Mouse (Mus musculus) layer of hippocampus, adult 18-20 months (tissue): ENCODE results near the gene Rab36. TPM values are rescaled to one million over a fixed set of nuclear protein-coding genes. Genes with fewer than 3 reads are reported as not detected.
"Not testable (repeated sequence)": the region's sequence is repeated elsewhere in the genome, so short reads cannot be mapped to it uniquely, and the experiment has no call there.

Experiments used
- DNase-seq, 2 experiments: peaks; one replicate each; pipeline ENCODE4 v3.0.0; 2022; ENCODE audit warnings: low spot score in 2 of 2
- long read RNA-seq: library from polyadenylated mRNA; stranded (forward); transcript quantifications from one replicate; pipeline ENCODE4 v2.0.0, GENCODE M21; 2021
- total RNA-seq, 2 experiments: library from RNA; stranded (reverse); gene quantifications; 2 replicates each; pipeline ENCODE4 v1.2.3; 2021

Rab36 gene
- total RNA-seq: 10 to 100 TPM; 28.6 to 30.5 TPM
- long read RNA-seq, transcript Rab36-209 (11 exons, 2,620 nt): major isoform, 7 of 27 reads
- long read RNA-seq, partial matches to known transcripts: 5 of 27 reads
- long read RNA-seq, other reads (novel, unspliced or antisense): 15 of 27 reads

DNA sequence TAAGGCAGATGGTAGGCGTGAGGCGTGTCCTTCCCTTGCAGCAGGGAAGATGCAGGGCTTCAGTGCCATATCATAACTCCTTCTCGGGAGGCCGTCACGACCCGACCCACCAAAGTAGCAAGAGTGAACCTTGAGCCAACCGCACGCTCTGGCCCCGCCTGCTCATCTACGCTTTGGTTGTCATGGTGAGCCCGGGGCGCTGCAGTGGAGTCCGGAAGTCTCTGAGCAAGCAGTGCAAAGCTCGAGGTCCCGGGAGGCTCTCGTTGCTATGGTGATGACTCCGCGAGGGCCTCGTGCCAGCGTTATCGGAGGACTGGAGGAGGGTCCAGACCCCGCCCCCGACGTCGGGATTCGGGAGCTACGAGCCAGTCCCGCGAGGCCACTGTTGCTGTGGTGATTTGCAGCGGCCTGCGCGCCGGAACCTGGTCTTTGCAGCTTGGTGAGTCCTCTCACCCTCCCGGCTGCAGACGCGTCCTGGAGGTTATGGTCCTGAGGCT is at the start of gene Rab36:
Gene Rab36, plus strand, starts transcription at position 176 of the 497 bp plus-strand sequence.
- peak; percentile 90 to 95 for DNase-seq

DNA sequence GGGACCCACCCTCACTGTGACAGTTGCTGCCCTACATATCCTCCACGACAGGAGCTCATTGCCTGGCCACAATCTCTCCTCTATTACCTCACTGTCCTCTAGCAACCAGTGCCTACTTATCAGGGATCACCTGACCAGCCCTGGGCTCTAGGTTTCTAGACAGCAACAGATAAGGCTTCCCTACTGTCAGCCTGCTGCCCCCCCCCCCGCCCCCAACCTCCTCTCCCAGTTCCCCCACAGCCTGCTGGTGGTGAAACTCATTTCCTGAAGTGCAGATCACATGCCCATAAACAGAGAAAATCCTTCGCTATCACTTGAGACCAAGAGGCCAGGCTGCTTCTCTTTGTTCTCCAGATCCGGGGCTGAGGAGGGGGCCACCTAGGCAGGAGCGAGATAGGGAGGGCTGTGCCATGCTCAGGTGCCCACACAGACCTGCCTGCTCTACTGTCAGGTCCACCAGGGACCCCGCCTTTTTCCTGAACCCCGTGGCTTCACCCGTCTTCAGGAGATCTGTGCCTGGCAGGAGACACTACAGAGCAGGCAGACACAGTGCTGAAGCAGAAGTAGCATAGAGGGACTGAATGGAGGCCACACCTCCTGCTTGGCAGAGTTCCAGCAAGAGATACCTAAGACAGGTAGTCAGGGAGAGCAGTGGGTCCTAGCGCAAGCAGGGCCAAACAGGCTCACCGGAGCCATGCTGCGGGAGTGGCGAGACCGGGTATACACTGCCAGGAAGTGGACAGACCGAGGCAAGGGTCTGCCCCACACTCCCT is 49.0 kb upstream of the Rab36 start:
- DNase-seq: no peak

DNA sequence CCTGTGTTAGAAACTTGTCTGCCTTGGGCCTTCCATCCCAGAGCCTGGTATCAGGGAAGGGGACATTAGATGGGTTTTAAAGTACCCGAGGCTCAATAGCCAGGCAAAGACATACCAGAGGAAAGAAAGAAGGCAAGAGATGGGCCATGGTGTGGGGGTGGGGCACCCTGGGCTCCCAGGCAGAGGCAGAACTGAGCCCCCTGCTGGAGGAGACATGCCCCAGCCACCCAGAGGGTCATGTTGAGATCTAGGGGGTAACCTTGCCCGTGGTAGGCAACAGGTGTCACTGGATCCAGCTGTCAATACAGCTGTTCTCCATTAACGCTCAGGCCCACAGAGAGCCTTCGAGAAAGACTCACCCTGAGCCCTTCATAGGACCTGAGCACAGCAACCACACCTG is 47.0 kb upstream of the Rab36 start:
- DNase-seq: no peak

DNA sequence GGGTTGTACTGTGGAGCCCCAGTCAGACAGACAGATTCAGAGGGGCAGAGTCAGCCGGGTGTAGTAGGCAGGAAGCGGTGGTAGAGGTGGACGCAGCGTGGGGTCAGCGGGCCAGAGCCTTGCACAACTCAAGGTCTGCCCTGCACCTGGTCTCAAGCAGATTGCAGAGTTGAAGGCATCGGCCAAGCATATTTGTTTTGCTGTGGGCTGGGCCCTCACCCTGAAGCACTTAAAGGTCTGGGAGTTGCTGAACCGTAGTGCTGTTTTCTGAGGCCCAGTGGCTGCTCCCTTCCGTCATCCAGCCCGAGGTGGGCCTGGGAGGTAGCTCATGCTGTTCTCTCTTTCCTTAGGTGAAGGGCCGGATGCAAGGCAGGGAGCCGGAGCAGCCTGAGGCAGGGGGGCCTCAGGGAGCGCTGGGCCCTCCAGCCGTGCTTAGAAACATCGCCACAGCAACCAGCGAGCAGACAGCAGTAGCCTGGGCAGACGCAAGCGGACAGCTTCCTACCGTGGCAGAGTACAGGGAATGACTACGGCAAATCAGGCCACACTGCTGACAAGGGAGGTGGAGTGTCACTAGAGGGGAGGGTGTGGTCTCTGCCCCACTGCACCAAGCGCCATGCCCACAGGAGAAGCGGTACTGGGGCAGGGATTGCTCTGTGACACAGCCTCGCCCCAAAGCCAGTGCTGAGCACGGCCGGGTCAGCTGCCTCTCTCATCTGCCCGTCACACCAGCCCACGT is 46.1 kb upstream of the Rab36 start:
- no peak for DNase-seq

DNA sequence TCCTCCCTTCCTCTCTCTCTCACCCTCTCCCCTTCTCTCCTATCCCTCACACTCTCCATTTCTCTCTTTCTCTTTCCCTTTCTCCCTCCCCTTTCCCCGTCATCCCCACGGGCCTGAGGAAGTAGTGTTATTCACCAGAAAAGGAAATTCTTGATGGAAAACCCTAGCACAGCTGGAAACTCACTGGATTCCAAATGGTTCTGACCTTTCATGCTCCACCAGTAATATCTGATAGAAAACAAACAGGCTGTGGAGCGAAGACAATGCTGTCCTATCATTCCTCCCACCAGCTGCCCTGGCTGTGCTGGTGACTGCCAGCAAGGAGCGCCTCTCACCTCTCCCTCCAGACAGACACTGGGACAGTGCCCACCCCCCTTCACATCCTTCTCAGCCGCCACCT is 42.0 kb upstream of the Rab36 start:
- DNase-seq: no peak

DNA sequence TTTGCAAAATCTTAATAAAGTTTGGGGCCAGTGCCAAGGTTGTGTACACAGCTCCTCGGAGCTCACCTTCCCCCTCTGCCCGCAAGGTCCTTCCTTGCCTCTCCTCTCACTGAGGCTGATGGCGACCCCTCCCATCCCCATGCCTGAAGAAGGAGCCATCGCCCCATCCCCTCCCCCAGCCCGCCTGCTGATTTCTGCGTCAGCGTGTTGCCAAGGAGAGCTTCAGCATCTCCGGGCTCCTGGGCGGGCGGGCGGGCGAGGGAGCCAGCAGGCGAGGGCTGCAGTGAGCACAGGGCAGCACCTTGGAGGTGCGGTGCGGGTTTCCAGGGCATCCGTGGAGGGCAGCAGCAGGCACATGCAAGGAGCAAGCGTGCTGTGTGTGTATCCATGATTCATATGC is 41.5 kb upstream of the Rab36 start:
- no peak for DNase-seq

DNA sequence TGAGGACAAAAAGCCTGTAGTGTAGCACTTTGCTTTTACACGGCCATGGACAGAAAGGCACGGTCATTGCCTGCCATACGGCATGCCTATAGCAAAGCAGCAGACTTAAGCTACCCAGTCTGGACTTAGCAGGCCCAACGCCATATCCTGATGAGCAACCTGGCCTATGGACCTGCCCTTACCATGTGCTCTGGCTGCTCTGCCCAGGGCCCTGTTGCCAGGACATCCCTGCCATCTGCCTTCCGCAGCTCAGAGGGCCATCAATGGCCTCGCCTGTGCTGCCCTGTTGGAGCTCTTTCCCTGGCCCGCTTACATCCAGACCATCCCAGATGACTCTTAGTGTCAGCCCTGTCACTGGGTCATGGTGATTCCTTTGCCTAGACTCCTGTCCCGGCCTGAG is 35.5 kb upstream of the Rab36 start:
- no peak for DNase-seq

DNA sequence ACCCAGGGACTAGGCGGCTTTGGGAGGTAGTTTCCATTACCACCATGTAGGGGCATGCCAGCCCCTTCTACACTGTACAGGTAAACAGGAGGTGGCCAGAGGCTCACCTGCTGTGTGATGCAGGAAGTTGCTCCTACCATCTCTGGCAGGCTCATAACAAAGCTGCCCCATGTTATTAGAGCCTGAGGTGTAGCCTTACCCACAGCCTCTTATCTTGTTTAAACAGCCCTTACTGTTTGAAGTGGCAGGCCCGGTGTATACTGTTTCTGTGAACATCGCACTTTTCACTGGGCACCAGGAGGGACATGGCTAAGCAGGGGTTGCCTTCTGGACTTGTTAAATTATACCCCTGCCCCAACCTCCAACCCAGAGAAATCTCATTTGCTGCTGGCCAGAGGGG is 32.8 kb upstream of the Rab36 start:
- no peak for DNase-seq

DNA sequence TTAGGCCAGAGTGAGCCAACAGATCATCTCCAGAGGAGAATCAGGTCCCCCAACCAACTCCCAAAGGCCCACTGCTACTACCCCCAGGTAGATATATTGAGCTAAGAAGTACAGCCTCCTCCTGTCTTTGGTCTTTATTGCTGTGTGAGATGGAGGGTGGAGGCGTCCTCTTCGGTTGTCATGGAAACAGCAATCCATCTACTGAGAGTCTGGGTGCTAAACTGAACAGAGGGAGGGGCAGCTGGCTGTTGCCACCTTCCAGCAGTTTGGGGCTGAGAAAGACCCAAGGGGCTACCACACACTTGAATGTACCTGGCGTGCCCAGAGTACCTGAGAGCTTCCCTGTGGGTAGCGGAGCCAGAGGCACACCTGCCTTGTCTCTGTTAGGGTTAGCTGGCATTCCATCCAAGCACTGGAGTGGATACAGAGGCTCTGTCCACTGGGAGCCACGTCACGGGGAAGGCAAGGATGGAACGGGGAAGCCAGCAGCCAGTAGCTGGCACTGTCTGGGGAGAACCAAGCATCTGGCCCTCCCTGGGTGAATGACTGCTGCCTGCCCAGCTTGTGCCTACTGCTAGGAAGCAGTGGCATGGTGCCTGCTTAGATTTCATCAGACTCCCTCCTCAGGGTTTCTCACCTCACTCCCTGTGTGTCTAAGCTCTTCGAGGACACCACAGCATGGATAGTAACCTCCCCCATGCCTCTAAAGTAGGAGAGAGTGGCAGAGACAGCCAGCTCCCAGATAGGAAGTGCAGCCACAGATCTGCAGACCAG is 29.8 kb upstream of the Rab36 start:
- peak; percentile 26 to 63 for DNase-seq

DNA sequence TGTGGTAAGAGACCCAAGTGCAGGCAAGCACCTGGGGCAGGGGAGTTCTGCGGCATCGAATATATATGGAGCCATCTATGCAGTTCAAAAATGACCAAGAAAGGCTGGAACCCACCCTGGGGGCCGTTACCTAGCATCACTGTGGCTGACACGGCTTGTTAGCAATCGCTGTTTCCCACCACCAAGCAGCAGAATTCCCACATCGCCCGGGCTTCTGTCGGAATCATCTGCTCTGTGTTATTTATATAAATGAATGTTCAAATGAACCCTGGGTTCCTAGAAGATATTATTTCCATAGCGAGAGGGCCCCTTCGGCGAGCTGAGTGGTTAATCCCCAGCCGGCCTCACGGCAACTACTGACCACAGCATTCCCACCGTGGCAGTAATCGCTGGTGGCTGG is 26.2 kb upstream of the Rab36 start:
- peak in 1 of 2 experiments; percentile 74 for DNase-seq

DNA sequence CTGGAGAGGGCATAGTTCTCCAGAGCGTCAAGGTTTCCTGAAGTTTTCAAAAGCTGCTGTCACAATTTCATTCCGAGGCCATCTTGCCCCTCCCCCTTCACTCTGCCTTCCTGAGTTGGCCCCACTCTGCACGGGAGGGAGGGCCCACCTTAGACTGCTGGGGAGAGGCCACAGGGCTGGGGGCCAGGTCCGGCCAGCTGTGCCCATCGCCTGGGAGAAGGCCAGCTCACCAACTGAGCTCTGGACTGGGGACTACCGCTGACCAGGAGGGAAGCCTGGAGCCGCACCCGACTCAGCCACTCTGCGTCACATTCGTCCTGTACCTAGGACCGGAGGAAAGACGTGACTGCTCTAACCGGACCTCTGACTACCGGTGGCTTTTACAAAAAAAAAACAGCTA is 21.4 kb upstream of the Rab36 start:
- no peak for DNase-seq

DNA sequence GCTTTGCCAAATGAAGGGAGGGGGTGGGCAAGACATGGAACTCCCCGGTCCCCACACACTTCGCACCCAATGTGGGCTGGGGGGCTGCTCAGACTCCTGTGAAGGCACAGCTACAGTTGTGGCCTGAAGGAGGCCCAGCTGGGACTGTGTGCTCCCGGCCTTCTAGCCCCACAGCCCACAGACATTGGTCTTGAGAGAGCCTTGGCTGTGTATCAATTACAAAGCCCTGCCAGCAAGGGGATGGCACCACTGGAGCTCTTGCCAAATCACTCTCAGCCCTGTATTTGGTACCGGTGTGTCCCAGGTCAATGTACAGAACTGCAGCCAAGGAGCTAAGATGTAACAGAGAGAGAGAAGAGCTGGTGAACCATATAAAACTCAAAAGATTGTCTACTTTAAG is 20.4 kb upstream of the Rab36 start:
- no peak for DNase-seq

DNA sequence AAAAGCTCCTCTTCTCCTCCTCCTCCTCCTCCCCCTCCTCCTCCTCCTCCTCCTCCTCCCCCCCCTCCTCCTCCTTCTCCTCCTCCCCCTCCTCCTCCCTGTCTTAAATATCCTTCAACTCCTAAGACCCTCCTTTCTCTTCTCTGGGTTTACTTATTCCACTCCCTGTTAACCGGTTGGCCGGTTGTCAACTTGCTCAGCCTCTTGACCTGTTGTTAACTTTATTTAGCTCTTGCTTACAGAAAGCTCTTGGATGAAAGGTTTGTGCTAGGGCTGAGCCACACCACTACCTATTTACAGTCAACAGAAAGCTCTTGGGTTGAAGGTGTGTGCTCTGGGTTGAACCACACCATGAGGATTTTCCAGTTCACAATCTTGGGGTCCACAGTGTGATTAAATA is 16.6 kb upstream of the Rab36 start:
- no peak for DNase-seq

DNA sequence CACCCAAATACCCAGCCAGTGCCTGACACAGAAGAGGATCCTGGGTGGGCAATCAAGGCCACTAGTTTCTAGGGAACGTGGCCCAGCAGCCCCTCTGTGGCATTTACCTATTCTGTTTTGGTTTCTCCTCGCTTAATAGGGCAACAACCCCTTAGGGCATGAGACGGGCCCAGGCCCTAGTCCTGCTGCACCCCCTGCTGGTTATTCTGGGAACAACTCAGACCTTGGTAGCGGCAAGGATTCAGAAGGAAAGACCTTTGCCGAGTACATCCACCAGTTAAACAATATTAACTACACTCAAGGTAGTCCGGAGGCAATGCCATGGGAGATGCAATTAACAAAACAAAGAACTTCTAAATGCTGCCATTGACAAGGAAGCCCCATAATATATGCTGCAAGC is 15.7 kb upstream of the Rab36 start:
- DNase-seq: peak; percentile 74 to 88

DNA sequence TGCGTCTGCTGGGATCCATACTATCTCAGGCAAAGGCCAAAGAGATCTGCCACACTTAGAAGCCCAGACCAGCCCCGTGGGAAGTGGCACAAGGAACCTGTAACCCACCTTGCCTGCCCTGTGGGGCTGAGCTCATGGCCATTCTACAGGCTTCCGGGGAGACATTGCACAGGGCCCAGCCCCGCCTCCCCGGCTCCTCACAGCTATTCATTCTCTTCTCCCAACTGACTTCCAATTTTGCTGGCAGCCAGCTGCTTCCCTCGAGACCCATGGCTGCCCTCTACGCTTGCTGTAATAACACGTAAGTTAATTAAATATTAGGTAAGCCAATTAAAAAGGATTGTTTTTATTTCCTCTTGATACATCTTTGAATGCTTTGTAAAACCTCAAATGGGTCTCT is 10.4 kb upstream of the Rab36 start:
- no peak for DNase-seq

DNA sequence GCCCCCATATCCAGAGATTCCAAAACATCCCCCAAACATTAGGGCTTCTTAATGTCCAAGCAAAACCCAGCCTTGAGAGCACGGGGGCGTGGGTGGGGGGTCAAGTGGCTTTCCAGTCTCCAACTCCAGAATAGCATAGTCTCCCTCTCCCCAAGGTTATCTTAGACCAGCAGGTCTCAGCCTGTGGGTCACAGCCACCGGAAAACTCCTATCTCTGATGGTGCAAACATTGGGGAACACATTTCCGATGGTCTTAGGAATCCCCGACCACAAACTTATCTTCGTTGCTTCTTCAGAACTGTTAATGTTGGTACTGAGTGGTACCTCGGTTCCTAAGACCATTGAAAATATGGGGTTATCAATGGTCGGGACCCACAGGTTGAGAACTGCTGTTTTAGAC is 8.1 kb upstream of the Rab36 start:
- DNase-seq: no peak

DNA sequence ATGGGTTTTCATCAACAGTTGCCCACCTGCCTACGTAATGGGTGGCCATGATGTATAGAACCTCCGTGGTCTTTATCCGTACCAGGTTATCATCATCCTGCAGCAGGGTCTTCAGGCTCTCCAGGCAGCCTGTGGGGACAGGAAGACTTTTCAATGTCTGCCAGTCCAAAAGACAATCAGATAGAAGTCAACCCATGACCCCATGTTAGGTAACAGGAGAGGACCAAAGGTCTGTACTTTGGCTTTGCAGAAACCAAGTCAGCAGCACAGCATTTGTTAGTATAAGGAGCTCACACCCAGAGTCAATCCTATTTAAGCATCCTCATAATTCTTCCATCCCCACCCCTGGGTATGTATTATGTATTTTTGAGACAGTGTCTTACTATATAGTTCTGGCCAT is 7.2 kb upstream of the Rab36 start:
- DNase-seq: no peak

DNA sequence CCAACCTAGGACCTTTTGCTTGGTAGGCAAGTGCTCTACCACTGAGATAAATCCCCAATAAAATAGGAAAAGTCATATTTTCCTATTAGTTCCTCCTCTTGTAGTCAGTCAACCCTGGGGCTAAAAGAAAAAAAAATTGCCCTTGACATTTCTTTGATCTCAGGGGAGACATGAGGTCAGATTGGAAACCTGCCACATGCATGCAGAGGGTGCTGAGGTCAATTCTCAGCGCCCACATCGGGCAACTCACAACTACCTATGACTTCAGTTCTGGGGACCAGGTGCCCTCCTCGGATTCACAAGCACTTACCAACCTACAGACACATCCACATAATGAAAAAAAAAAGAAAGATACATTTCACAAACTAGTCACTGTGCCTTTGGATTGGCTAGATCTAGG is 6.6 kb upstream of the Rab36 start:
- DNase-seq: no peak

DNA sequence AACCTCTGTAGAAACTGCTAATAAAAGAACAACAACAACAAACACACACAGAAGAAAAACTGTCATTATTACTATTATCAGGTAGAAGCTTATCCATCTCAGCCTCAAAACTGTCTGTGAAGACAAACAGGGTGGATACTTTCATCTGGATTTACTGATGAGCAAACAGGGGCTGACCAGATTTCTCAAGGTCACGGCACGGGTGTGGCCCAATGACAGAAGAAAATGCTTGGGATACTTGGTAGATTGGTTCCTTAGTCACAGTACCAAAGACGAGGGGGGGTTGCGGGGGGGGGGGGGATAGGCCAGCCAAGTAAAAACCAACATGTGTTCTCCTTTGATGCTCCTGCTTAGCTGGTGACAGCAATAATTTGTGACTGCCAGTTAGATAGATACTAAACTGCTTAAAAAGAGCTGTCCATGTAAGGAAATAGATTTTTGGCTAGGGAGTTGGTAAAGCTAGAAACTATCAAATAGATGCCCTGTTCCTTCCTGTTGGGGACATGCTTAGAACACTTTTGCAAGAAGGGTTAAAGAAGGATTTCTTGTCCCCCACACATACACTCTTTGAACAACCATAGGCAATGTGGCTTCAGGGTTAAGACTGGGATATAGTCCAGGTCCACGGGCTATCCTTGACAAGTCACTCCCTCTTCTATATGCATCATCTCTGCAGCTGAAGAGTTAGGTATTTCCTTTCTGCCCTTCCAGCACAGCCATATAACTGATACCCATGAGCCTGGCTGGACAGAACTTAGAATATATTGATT is 5.3 kb upstream of the Rab36 start:
- DNase-seq: no peak

DNA sequence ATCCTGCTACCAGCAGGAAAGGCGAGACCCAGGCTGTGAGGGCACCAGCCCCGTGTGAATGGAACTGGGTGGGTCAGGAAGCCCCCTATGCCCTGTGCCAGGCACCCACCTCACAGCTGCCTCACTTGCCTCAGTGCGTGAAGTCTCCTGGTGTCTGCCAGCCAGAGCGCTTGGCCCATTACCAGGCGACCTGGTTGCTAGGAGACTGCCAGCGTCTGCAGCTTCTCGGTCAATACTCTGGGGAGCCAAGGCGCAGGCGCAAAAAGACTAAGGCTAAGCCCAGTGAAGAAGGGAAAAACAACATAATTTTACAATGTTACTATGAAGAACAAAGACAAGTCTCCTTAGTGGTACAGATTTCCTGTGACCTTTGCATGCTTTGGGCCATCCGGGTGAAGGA is 4.5 kb upstream of the Rab36 start, which contains the start of gene Rsph14:
Gene Rsph14, minus strand, starts transcription at position 192 of the 400 bp plus-strand sequence.
- peak; percentile 79 to 87 for DNase-seq

DNA sequence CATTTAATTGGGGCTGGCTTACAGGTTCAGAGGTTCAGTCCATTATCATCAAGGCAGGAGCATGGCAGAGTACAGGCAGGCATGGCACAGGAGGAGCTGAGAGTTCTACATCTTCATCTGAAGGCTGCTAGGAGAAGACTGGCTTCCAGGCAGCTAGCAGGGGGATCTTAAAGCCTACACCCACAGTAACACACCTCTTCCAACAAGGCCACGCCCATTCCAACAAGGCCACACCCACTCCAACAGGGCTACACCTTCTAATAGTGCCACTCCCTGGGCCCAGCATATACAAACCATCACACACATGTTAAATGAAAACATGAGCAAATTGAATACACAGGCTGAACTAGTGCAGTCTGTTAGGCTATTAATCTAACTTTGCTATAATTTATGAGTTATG is 5.2 kb downstream of the Rab36 start:
- DNase-seq: not testable (repeated sequence)
